Mouse (Mus musculus) forebrain, embryonic 10.5 days (tissue): ENCODE measurements around the gene Tmem132c. TPM values are rescaled to one million over a fixed set of nuclear protein-coding genes. Genes with fewer than 3 reads are reported as not detected.
A peak's percentile ranks its signal among the peaks of the same experiment; 100 is the strongest.

Source experiments
- DNase-seq: peaks from one replicate; pipeline ENCODE4 v3.0.0-alpha.2; 2017; ENCODE audit warnings: low spot score; ENCODE audit errors: extremely low spot score
- H3K27ac ChIP-seq: fragments of 300-500 bp; sonication (generic); 2 replicates; pipeline ENCODE4 v1.5.1; 2016; ENCODE audit warnings: mild to moderate bottlenecking
- H3K27me3 ChIP-seq: fragments of 300-500 bp; sonication (generic); 2 replicates; pipeline ENCODE4 v1.6.1; 2016; ENCODE audit warnings: mild to moderate bottlenecking; ENCODE audit not compliant: poor library complexity, severe bottlenecking
- H3K36me3 ChIP-seq: fragments of 300-500 bp; sonication (generic); replicated peaks from 2 replicates; pipeline ENCODE4 v1.6.1; 2016; ENCODE audit warnings: mild to moderate bottlenecking, moderate library complexity
- H3K4me1 ChIP-seq: fragments of 300-500 bp; sonication (generic); 2 replicates; pipeline ENCODE4 v1.6.1; 2016
- H3K4me3 ChIP-seq: fragments of 300-500 bp; sonication (generic); 2 replicates; pipeline ENCODE4 v1.5.1; 2016; ENCODE audit warnings: mild to moderate bottlenecking, moderate library complexity
- H3K9me3 ChIP-seq: fragments of 300-500 bp; sonication (generic); 2 replicates; pipeline ENCODE4 v1.6.1; 2016; ENCODE audit warnings: mild to moderate bottlenecking, moderate library complexity
- WGBS: fragments of 180-500 bp; shearing (Covaris S2); methylation state at CpG from one replicate; pipeline ENCODE4 v1.1.7; 2016; 5-methylcytosine and 5-hydroxymethylcytosine counted together
- polyA plus RNA-seq: library from polyadenylated mRNA; unstranded; fragments of >200 nt; fragmentation: Nextera tagmentation; extraction: Ambion mirVana; gene quantifications from 2 replicates; pipeline ENCODE4 v1.2.1, GENCODE M21; 2016

Gene Tmem132c
- polyA plus RNA-seq, 1 experiment from 2014 or later, result 27.9 TPM

DNA sequence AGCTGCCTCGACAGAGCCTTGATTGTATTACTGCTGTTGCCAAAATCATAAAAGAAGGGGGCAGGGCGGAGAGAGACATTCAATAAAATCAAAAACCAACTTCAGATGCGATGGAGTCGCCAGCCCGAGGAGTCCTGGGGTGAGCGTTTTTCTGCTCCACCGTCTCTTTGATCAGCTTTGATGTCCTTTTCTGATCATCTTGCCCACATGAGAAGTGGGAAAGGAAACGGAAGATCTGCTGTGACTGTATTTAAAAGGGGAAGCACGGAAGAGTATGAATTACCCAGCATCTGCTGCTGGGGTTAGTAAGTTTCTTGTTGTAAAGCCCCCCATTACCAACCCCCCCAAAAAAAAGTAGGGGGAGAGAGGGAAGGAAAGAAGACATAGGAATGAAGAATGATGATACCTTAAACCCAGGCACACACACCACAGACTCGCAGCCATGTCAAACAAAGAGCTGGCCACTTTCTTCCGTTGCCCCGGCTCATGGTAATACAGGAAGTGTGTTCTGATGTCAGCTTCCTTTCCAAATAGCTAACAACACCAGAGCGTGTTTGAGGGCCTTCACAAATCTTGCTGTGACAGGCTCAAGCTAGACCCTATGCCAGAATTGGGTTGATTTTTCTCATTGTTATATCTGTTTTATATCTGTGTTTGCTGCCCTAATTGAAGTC is 243.3 kb downstream of the Tmem132c start:
- Histone ChIP-seq H3K36me3 (peaks cover 21% of the 10 kb centered on the region), H3K9me3 (peaks cover 10% of the 10 kb centered on the region; the same call in 1 of the 2 replicates), H3K4me1 (peaks cover 20% of the 10 kb centered on the region), H3K4me3 (no peak overlapping the region), H3K27me3 (no peaks in the 10 kb centered on the region), H3K27ac (peak overlapping the region; percentile 8; the same call in 1 of the 2 replicates)
- DNase-seq, result no peak
- 66% methylated on average over 13 of the region's 13 CpGs for WGBS

DNA sequence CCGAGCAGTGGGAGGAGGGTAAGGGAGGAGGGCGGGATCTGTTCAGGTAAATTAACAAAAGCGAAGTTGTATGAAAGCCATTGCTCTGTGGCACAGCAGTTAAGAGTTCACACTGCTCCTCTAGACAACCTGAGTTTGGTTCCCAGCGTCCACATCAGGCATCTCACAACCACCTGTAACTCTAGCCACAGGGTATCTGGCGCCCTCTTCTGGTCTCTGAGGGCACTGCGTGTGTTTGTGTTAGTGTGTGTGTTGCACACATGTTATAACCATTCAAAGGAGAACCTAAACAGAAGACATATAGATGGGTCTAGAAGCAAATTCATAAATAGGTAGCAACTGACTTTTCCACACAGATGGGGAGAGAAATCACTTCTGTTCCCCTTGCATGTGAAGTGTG is 245.6 kb downstream of the Tmem132c start:
- peaks cover 18% of the 10 kb centered on the region for H3K4me1 ChIP-seq
- no peak overlapping the region for H3K27ac ChIP-seq
- 87% methylated on average over 6 of the region's 6 CpGs for WGBS
- no peak overlapping the region for H3K4me3 ChIP-seq
- peaks cover 10% of the 10 kb centered on the region; the same call in 1 of the 2 replicates for H3K9me3 ChIP-seq
- DNase-seq, result no peak
- H3K36me3 ChIP-seq, result peaks cover 21% of the 10 kb centered on the region
- no peaks in the 10 kb centered on the region for H3K27me3 ChIP-seq

- DNase-seq, result no peak
- Histone ChIP-seq H3K36me3 (peaks cover 16% of the 10 kb centered on the region), H3K27ac (no peak overlapping the region), H3K9me3 (peaks cover 10% of the 10 kb centered on the region; the same call in 1 of the 2 replicates), H3K4me3 (no peak overlapping the region), H3K27me3 (no peaks in the 10 kb centered on the region), H3K4me1 (peaks cover 15% of the 10 kb centered on the region)
- WGBS, result 94% methylated on average over 13 of the region's 13 CpGs
Observed at GRCm38 (mm10) chr5:127488666-127489065, 247.1 kb downstream of the Tmem132c start.

GRCm38 (mm10) chr5:127491724-127492123 is 250.1 kb downstream of the Tmem132c start:
- 95% methylated on average over 3 of the region's 3 CpGs for WGBS
- no peaks in the 10 kb centered on the region for H3K27me3 ChIP-seq
- DNase-seq, result no peak
- H3K27ac ChIP-seq, result no peak overlapping the region
- peaks cover 8% of the 10 kb centered on the region; the same call in 1 of the 2 replicates for H3K9me3 ChIP-seq
- peaks cover 12% of the 10 kb centered on the region for H3K36me3 ChIP-seq
- no peak overlapping the region for H3K4me3 ChIP-seq
- no peaks in the 10 kb centered on the region for H3K4me1 ChIP-seq

GRCm38 (mm10) chr5:127496895-127497294 is 255.3 kb downstream of the Tmem132c start:
- 71% methylated on average over 7 of the region's 7 CpGs for WGBS
- Histone ChIP-seq H3K4me1 (no peaks in the 10 kb centered on the region), H3K9me3 (no peaks in the 10 kb centered on the region), H3K27me3 (no peaks in the 10 kb centered on the region), H3K4me3 (no peak overlapping the region), H3K27ac (no peak overlapping the region), H3K36me3 (no peaks in the 10 kb centered on the region)
- no peak for DNase-seq

- 92% methylated on average over 12 of the region's 12 CpGs for WGBS
Observed at GRCm38 (mm10) chr5:127499151-127499827, 257.7 kb downstream of the Tmem132c start.

DNA sequence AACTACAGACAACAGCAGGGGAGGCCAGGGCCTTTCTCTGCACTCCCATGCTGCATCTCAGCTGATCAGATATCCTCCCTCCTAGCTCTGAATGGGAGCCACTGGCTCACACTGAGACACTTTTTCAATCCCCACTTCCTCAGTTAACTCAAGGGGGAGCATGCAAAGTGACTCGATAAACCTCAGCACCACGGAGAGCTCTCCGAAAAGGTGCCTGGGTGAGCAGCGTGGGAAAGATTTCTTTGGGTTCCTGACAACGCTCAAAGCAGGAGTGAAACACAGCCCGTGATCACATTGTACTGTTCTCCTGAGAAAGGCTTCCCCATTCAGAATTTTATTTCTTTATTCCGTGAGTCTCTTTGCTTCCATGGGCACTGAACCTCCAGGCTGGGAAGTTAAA is 261.2 kb downstream of the Tmem132c start:
- 34% methylated on average over 7 of the region's 7 CpGs for WGBS
- no peak overlapping the region for H3K4me3 ChIP-seq
- H3K9me3 ChIP-seq, result no peaks in the 10 kb centered on the region
- H3K27me3 ChIP-seq, result no peaks in the 10 kb centered on the region
- H3K4me1 ChIP-seq, result no peaks in the 10 kb centered on the region
- DNase-seq, result no peak
- H3K36me3 ChIP-seq, result peaks cover 16% of the 10 kb centered on the region
- no peak overlapping the region for H3K27ac ChIP-seq

More at GRCm38 (mm10) chr5:127499151-127499827, 257.7 kb downstream of the Tmem132c start:
- H3K9me3 ChIP-seq, result no peaks in the 10 kb centered on the region
- H3K4me3 ChIP-seq, result no peak overlapping the region
- H3K27me3 ChIP-seq, result no peaks in the 10 kb centered on the region
- DNase-seq, result no peak
- no peaks in the 10 kb centered on the region for H3K36me3 ChIP-seq
- no peaks in the 10 kb centered on the region for H3K4me1 ChIP-seq
- no peak overlapping the region for H3K27ac ChIP-seq

GRCm38 (mm10) chr5:127505697-127506096 is 264.1 kb downstream of the Tmem132c start:
- WGBS, result 77% methylated on average over 6 of the region's 6 CpGs
- Histone ChIP-seq H3K4me3 (no peak overlapping the region), H3K4me1 (no peaks in the 10 kb centered on the region), H3K27ac (no peak overlapping the region), H3K36me3 (peaks cover 16% of the 10 kb centered on the region), H3K9me3 (no peaks in the 10 kb centered on the region), H3K27me3 (no peaks in the 10 kb centered on the region)
- DNase-seq, result no peak

DNA sequence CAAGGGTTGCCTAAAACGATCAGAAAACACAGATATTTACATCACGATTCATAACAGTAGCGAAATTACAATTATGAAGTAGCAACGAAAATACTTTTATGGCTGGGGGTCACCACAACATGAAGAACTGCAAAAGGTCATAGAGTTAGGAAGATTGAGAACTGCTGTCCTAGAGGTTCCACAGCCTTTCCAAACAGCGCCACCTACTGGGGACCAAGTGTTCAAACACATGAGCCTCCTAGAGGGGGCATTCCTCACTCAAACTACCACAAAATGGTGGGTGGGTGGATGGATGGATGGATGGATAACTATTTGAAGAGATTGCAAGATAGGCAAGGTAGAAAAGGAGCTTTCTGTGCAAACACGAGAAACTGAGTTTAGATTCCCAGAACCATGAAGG is 270.0 kb downstream of the Tmem132c start:
- Histone ChIP-seq H3K36me3 (no peaks in the 10 kb centered on the region), H3K9me3 (no peaks in the 10 kb centered on the region), H3K27me3 (no peaks in the 10 kb centered on the region), H3K4me1 (no peaks in the 10 kb centered on the region), H3K27ac (no peak overlapping the region), H3K4me3 (no peak overlapping the region)
- no peak for DNase-seq
- WGBS, result 89% methylated on average over 6 of the region's 6 CpGs

DNA sequence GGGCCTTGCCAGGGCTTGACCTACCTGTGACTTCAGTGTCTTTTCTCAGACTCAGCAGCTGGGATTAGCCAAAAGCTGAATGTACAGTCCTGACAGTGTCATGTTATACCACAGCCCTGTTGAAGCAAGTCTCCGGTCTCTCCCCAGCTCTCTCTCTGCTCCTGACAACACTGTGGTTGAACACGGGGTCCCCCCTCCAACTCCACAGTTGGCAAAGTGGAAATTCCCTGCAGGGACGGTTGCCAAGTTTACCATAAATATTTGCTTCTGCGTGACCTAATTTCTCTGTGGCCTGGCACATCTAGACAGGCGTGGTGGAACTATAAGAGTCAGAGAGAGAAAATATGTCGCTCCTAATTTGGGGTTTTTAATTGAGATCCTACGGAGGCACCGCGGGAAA is 274.4 kb downstream of the Tmem132c start:
- DNase-seq, result no peak
- Histone ChIP-seq H3K9me3 (no peaks in the 10 kb centered on the region), H3K27me3 (no peaks in the 10 kb centered on the region), H3K27ac (no peak overlapping the region), H3K4me3 (no peak overlapping the region), H3K36me3 (no peaks in the 10 kb centered on the region), H3K4me1 (no peaks in the 10 kb centered on the region)
- WGBS, result 91% methylated on average over 9 of the region's 9 CpGs

- 70% methylated on average over 9 of the region's 9 CpGs for WGBS
- Histone ChIP-seq H3K27me3 (no peaks in the 10 kb centered on the region), H3K9me3 (no peaks in the 10 kb centered on the region), H3K4me3 (no peak overlapping the region), H3K27ac (no peak overlapping the region), H3K36me3 (no peaks in the 10 kb centered on the region), H3K4me1 (no peaks in the 10 kb centered on the region)
- no peak for DNase-seq
Observed at GRCm38 (mm10) chr5:127522744-127523476, 281.3 kb downstream of the Tmem132c start.

GRCm38 (mm10) chr5:127527344-127527974 is 285.9 kb downstream of the Tmem132c start:
- H3K27ac ChIP-seq, result no peak overlapping the region
- H3K4me3 ChIP-seq, result no peak overlapping the region
- no peaks in the 10 kb centered on the region for H3K36me3 ChIP-seq
- 89% methylated on average over 10 of the region's 10 CpGs for WGBS
- DNase-seq, result no peak
- no peaks in the 10 kb centered on the region for H3K9me3 ChIP-seq
- H3K27me3 ChIP-seq, result no peaks in the 10 kb centered on the region
- no peaks in the 10 kb centered on the region for H3K4me1 ChIP-seq
